Mouse (Mus musculus) erythroblast, embryonic 14.5 days (primary cell): ENCODE data around the gene Lgals3bp.

Experiments
- GATA1 ChIP-seq: IDR thresholded peaks from 2 replicates; pipeline ENCODE4 v1.6.1; 2012; ENCODE audit warnings: low read length, inconsistent platforms, mixed read lengths
- TAL1 ChIP-seq: IDR thresholded peaks from 3 replicates; pipeline ENCODE4 v1.6.1; 2012; ENCODE audit warnings: low read length, inconsistent platforms, mixed read lengths

DNA sequence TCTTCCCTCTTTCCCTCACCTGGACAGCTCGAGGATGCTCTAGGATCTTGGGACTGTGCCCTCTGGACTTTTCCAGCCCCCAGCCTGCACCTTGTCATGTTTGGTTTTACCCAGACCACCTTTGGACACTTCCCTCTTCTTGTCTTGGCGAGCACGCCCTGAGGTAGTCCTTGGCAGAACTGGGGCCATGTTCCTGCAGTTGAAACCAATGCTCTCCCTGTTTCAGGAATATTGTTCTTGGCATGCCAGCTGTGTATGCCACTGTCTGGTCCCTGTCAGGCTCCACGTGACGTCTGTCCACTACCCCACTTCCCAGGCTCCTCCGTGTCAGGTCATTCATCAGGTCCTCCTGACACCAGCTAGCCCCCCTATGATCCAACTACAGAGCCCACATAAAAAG is 23.2 kb downstream of the Lgals3bp start:
- no peak for TF ChIP-seq GATA1
- TF ChIP-seq TAL1: no peak
